Mouse (Mus musculus) liver, embryonic 14.5 days (tissue): ENCODE measurements around the gene Frmd4a. TPM values are rescaled to one million over a fixed set of nuclear protein-coding genes. Genes with fewer than 3 reads are reported as not detected.

ENCODE experiments used
- ATAC-seq: fragments of 200-750 bp; cut with Nextera tagmentation; 2 replicates; pipeline ENCODE4 v1.8.0; 2017; ENCODE audit warnings: moderate number of reproducible peaks, mild to moderate bottlenecking, moderate library complexity; ENCODE audit not compliant: insufficient read depth
- DNase-seq, 3 experiments: peaks; one replicate each; pipeline ENCODE4 v3.0.0-alpha.2; 2012 to 2013; ENCODE audit warnings: low read depth in 3 of 3, low spot score in 3 of 3
- H3K27ac ChIP-seq: fragments of 300-500 bp; sonication (generic); 2 replicates; pipeline ENCODE4 v1.5.1; 2014; ENCODE audit warnings: moderate library complexity, mild to moderate bottlenecking, control low read depth, inconsistent platforms
- H3K27me3 ChIP-seq: fragments of 300-500 bp; sonication (generic); 2 replicates; pipeline ENCODE4 v1.6.1; 2014; ENCODE audit warnings: mild to moderate bottlenecking, low read length, moderate library complexity; ENCODE audit not compliant: control insufficient read depth, insufficient read depth
- H3K36me3 ChIP-seq: fragments of 300-500 bp; sonication (generic); replicated peaks from 2 replicates; pipeline ENCODE4 v1.6.1; 2014; ENCODE audit warnings: low read depth; ENCODE audit not compliant: control insufficient read depth, insufficient read depth
- H3K4me1 ChIP-seq, 2 experiments: fragments of 200-500 bp in 1 of 2; fragments of 300-500 bp in 1 of 2; sonication (generic) in 1 of 2; replicated peaks; 2 replicates each; pipeline ENCODE4 v1.6.1; 2012 to 2014; ENCODE audit warnings: antibody characterized with exemption in 1 of 2, inconsistent platforms in 1 of 2, low read length in 1 of 2; ENCODE audit not compliant: control insufficient read depth in 2 of 2, insufficient read depth in 2 of 2
- H3K4me2 ChIP-seq: fragments of 300-500 bp; sonication (generic); 2 replicates; pipeline ENCODE4 v1.6.1; 2014; ENCODE audit warnings: low read depth, mild to moderate bottlenecking, control low read depth, moderate library complexity
- H3K4me3 ChIP-seq, 2 experiments: fragments of 200-500 bp in 1 of 2; fragments of 300-500 bp in 1 of 2; sonication (generic) in 1 of 2; 2 replicates each; pipeline ENCODE4 v1.5.1; 2012 to 2014; ENCODE audit warnings: low read depth in 2 of 2, low read length in 2 of 2, mild to moderate bottlenecking in 2 of 2, control low read depth in 1 of 2, inconsistent platforms in 1 of 2, moderate library complexity in 1 of 2; ENCODE audit not compliant: insufficient read depth in 1 of 2
- H3K9ac ChIP-seq: fragments of 300-500 bp; sonication (generic); replicated peaks from 2 replicates; pipeline ENCODE4 v1.6.1; 2014; ENCODE audit warnings: mild to moderate bottlenecking, control low read depth, moderate library complexity
- H3K9me3 ChIP-seq: fragments of 300-500 bp; sonication (generic); 2 replicates; pipeline ENCODE4 v1.6.1; 2016; ENCODE audit warnings: low read length, mixed read lengths; ENCODE audit not compliant: control insufficient read depth
- CTCF ChIP-seq: IDR thresholded peaks from 2 replicates; pipeline ENCODE4 v1.5.1; 2016; ENCODE audit warnings: antibody characterized with exemption, low read depth, control low read depth
- EP300 ChIP-seq: IDR thresholded peaks from 2 replicates; pipeline ENCODE4 v1.6.1; 2016; ENCODE audit warnings: antibody characterized with exemption, low read depth
- WGBS: fragments of 180-500 bp; shearing (Covaris S2); extraction: QIAGEN DNeasy Blood & Tissue Kit; methylation state at CpG from one replicate; pipeline ENCODE4 v1.1.7; 2014; ENCODE audit not compliant: insufficient replicate concordance; 5-methylcytosine and 5-hydroxymethylcytosine counted together
- polyA plus RNA-seq, 2 experiments: library from polyadenylated mRNA; depleted of rRNA in 1 of 2; stranded (reverse) in 1 of 2; unstranded in 1 of 2; fragments of >200 nt; fragmentation: Nextera tagmentation in 1 of 2; extraction: Ambion mirVana in 1 of 2; gene quantifications; 2 replicates each; pipeline versions ENCODE4 v1.2.1 to v1.2.3; 2012 to 2014

Gene Frmd4a
- polyA plus RNA-seq, 2 experiments = 11.0 to 11.2 TPM

DNA sequence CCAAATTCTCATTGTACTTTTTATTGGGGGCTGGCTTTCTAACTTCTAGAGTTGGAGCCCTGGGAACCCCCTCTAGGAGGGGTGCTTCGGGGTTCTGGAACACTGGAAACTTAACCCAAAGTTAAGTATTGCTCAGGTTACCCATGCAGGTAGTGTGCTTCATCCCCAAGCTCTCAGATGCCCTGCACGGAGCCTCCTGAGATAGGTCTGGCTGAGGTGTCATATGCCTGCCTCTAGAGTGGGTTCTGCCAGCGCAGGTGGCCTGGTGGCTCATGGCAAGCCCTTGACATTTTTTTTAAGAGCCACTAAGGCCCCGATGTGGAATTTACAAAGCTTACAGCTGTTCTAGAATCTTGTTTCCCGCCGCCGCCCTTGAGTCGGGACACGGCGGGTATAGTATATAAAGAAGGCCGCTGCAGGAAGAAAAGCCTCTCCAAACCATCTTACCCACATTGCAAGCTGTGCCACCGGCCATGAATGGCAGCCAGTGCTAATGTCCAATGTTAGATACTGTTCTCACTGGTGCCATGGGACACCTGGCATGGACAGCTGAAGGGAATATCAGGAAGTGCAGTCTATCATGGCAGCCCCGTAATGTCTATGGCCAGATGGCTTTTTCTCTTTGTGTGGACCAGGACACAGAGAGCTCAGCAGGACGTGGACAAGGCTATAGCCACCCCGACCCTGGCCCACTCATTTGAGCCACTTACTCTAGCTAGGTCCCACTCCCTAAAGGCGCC, 396.2 kb downstream of the Frmd4a start:
- H3K4me3 ChIP-seq = no peak overlapping the region
- no peaks in the 10 kb centered on the region for H3K27me3 ChIP-seq
- no peaks in the 10 kb centered on the region for H3K4me1 ChIP-seq
- no peaks in the 10 kb centered on the region for H3K36me3 ChIP-seq
- no peak overlapping the region for H3K9ac ChIP-seq
- TF ChIP-seq EP300 = no peak
- TF ChIP-seq CTCF = no peak
- no peaks in the 10 kb centered on the region for H3K9me3 ChIP-seq
- DNase-seq (no peak), ATAC-seq (no peak)
- no peak overlapping the region for H3K27ac ChIP-seq
- WGBS = 67% methylated on average over 16 of the region's 16 CpGs
- no peak overlapping the region for H3K4me2 ChIP-seq

- H3K9me3 ChIP-seq = no peaks in the 10 kb centered on the region
- no peak for DNase-seq
- no peaks in the 10 kb centered on the region for H3K36me3 ChIP-seq
- H3K4me3 ChIP-seq = no peak overlapping the region
- H3K27ac ChIP-seq = no peak overlapping the region
- TF ChIP-seq CTCF = no peak
- TF ChIP-seq EP300 = no peak
- no peaks in the 10 kb centered on the region for H3K27me3 ChIP-seq
- H3K4me1 ChIP-seq = no peaks in the 10 kb centered on the region
- ATAC-seq = no peak
- no peak overlapping the region for H3K4me2 ChIP-seq
- 72% methylated on average over 4 of the region's 4 CpGs for WGBS
- no peak overlapping the region for H3K9ac ChIP-seq
Measured at GRCm38 (mm10) chr2:4420679-4421312, 403.3 kb downstream of the Frmd4a start.

DNA sequence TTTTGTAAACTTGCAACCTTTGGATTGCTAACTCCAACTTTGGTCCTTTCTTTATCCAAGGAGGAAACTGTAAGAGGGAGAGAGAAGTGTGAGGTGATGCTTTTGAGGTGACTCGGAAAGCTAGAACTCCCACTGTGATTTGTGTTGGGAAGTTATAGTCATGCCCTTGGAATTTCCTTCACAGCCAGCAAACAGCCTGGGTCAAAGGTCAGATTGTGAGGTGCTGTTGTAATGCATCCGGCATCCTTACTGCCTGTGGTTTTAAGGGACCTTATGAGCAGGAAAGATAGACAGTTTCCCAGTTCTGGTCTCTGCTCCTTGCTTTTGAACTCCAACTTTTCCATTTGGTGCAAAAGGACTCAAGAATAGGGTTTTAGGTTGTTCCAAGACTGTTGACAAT, 404.2 kb downstream of the Frmd4a start:
- DNase-seq (no peak), ATAC-seq (no peak)
- Histone ChIP-seq H3K9me3 (no peaks in the 10 kb centered on the region), H3K27me3 (no peaks in the 10 kb centered on the region), H3K4me3 (no peak overlapping the region), H3K27ac (no peak overlapping the region), H3K4me2 (no peak overlapping the region), H3K36me3 (no peaks in the 10 kb centered on the region), H3K4me1 (no peaks in the 10 kb centered on the region), H3K9ac (no peak overlapping the region)
- TF ChIP-seq EP300 = no peak
- no peak for TF ChIP-seq CTCF
- WGBS = 49% methylated on average over 2 of the region's 2 CpGs

- Histone ChIP-seq H3K9ac (no peak overlapping the region), H3K4me3 (no peak overlapping the region), H3K9me3 (no peaks in the 10 kb centered on the region), H3K27me3 (no peaks in the 10 kb centered on the region), H3K27ac (no peak overlapping the region), H3K4me1 (no peaks in the 10 kb centered on the region), H3K4me2 (no peak overlapping the region), H3K36me3 (no peaks in the 10 kb centered on the region)
- DNase-seq = no peak
- WGBS = 58% methylated on average over 6 of the region's 6 CpGs
- TF ChIP-seq CTCF (no peak), EP300 (no peak)
- no peak for ATAC-seq
Measured at GRCm38 (mm10) chr2:4423896-4424295, 406.4 kb downstream of the Frmd4a start.

DNA sequence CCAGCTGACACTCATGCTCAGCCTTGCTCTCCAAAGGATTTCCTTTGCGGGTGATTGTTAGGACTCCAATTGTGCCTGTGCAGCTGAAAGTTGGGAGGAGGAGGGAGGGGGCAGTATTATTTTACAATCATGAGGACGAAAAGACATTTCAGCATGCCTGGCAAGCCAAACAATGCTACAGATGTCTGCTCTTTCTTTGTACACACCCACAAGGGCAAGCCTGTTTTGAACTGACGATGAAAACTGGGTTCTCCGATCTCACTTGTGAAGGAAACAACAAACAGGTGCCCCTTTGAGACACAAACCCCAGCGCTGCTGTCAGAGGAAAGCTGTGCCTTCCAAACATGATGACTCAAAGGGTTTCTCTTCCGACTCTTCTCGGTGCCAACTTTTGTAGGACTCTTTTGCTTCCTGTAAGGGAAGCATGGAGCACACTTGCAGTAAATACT, 410.9 kb downstream of the Frmd4a start:
- Histone ChIP-seq H3K4me1 (peaks cover 0 to 2% of the 10 kb centered on the region in 2 experiments; a peak in 2 of 4 replicates), H3K27ac (no peak overlapping the region), H3K27me3 (no peaks in the 10 kb centered on the region), H3K9ac (no peak overlapping the region), H3K4me3 (no peak overlapping the region), H3K9me3 (no peaks in the 10 kb centered on the region), H3K4me2 (no peak overlapping the region), H3K36me3 (no peaks in the 10 kb centered on the region)
- TF ChIP-seq CTCF = no peak
- TF ChIP-seq EP300 = no peak
- WGBS = 24% methylated on average over 7 of the region's 7 CpGs
- DNase-seq (no peak), ATAC-seq (no peak)
